Comparison of ENCODE assay signal across 8 mouse cellular contexts in genomic region chr15:63601543-63601942, GRCm38 (mm10).
DNase-seq lines count a peak whose midpoint lies in the region; ATAC-seq lines count a peak whose summit lies in the region.

No protein-coding gene starts in this region.

- no peaks in the 10 kb centered on the region for H3K4me1 ChIP-seq in forebrain, embryonic 16.5 days (replicated peaks; ENCODE audit: control insufficient read depth, insufficient read depth, low read length)
- no peaks in the 10 kb centered on the region for H3K4me1 ChIP-seq in liver, embryonic 13.5 days (replicated peaks)
- no peaks in the 10 kb centered on the region for H3K4me1 ChIP-seq in neural tube, embryonic 13.5 days (replicated peaks)

- peak; percentile 6 to 17 for DNase-seq in spleen, adult 18-20 months
- DNase-seq in spleen, adult 12 weeks (ENCODE audit: low spot score), result no peak
- peak; percentile 33 for DNase-seq in adrenal gland, adult 8-10 months
- peak; percentile 8 for DNase-seq in liver, embryonic 13.5 days
- DNase-seq in thymus, postnatal 36 days, result peak; percentile 44 to 53

- H3K27me3 ChIP-seq in forebrain, embryonic 16.5 days (replicated peaks; ENCODE audit: control insufficient read depth, insufficient read depth, low read length), result no peaks in the 10 kb centered on the region
- H3K27me3 ChIP-seq in liver, embryonic 13.5 days, result no peaks in the 10 kb centered on the region
- H3K27me3 ChIP-seq in neural tube, embryonic 13.5 days, result no peaks in the 10 kb centered on the region

- H3K36me3 ChIP-seq in forebrain, embryonic 16.5 days (ENCODE audit: control insufficient read depth, insufficient read depth), result no peaks in the 10 kb centered on the region
- no peaks in the 10 kb centered on the region for H3K36me3 ChIP-seq in liver, embryonic 13.5 days
- H3K36me3 ChIP-seq in neural tube, embryonic 13.5 days, result no peaks in the 10 kb centered on the region

- peak; percentile 93 for ATAC-seq in forebrain, embryonic 16.5 days
- ATAC-seq in inflammation-experienced regulatory T-cells, adult 6 months, result peak; percentile 65
- no peak for ATAC-seq in liver, embryonic 13.5 days (ENCODE audit: low read depth)
- peak; percentile 93 for ATAC-seq in neural tube, embryonic 13.5 days (ENCODE audit: low read depth)

- H3K9ac ChIP-seq in forebrain, embryonic 16.5 days (replicated peaks; ENCODE audit: low read depth, low read length), result no peak overlapping the region
- no peak overlapping the region for H3K9ac ChIP-seq in liver, embryonic 13.5 days
- H3K9ac ChIP-seq in neural tube, embryonic 13.5 days, result no peak overlapping the region

- H3K27ac ChIP-seq in forebrain, embryonic 16.5 days (ENCODE audit: low read length), result no peak overlapping the region
- no peak overlapping the region for H3K27ac ChIP-seq in liver, embryonic 13.5 days
- H3K27ac ChIP-seq in neural tube, embryonic 13.5 days (replicated peaks), result no peak overlapping the region

- no peaks in the 10 kb centered on the region for H3K9me3 ChIP-seq in forebrain, embryonic 16.5 days (ENCODE audit: control insufficient read depth, low read length)
- H3K9me3 ChIP-seq in liver, embryonic 13.5 days (replicated peaks), result no peaks in the 10 kb centered on the region
- no peaks in the 10 kb centered on the region for H3K9me3 ChIP-seq in neural tube, embryonic 13.5 days

- H3K4me2 ChIP-seq in forebrain, embryonic 16.5 days (ENCODE audit: low read length), result no peak overlapping the region
- no peak overlapping the region for H3K4me2 ChIP-seq in liver, embryonic 13.5 days
- no peak overlapping the region for H3K4me2 ChIP-seq in neural tube, embryonic 13.5 days

- H3K4me3 ChIP-seq in forebrain, embryonic 16.5 days (replicated peaks; ENCODE audit: low read length), result no peak overlapping the region
- no peak overlapping the region for H3K4me3 ChIP-seq in liver, embryonic 13.5 days (replicated peaks)
- no peak overlapping the region for H3K4me3 ChIP-seq in neural tube, embryonic 13.5 days

- 50% methylated on average over 5 of the region's 5 CpGs for WGBS in forebrain, embryonic 16.5 days
- 25% methylated on average over 5 of the region's 5 CpGs for WGBS in liver, embryonic 13.5 days (ENCODE audit: insufficient replicate concordance)
- 49% methylated on average over 5 of the region's 5 CpGs for WGBS in neural tube, embryonic 13.5 days
